Mouse (Mus musculus) gastrocnemius, postnatal 14 days (tissue): Measurements from ENCODE around the gene Bcl2l15. TPM values are rescaled to one million over a fixed set of nuclear protein-coding genes. Genes with fewer than 3 reads are reported as not detected.
"Not testable (repeated sequence)": the region's sequence is repeated elsewhere in the genome, so short reads cannot be mapped to it uniquely, and the experiment has no call there.

Experiments used
- DNase-seq: peaks from one replicate; pipeline ENCODE4 v3.0.0; 2021; ENCODE audit warnings: mixed read lengths
- intact Hi-C: fragments of 180-260 bp; cut with DNase I; formaldehyde crosslinking; loops from one replicate; pipeline ENCODE4 v1.15.1; 2025; ENCODE audit warnings: low total_unique reads
- total RNA-seq, 2 experiments: library from RNA; stranded (reverse); gene quantifications; 2 replicates each; pipeline ENCODE4 v1.2.3; 2021

Gene Bcl2l15
- total RNA-seq, 2 experiments from 2014 or later = 0.33 TPM; not detected in 1

- DNase-seq = no peak
- intact Hi-C loops = no loop called here
Observed at GRCm38 (mm10) chr3:103829036-103829435, 3.4 kb upstream of the Bcl2l15 start.

- DNase-seq, intact Hi-C loops: not testable (repeated sequence)
Observed at GRCm38 (mm10) chr3:103830681-103831080, 1.7 kb upstream of the Bcl2l15 start.

GRCm38 (mm10) chr3:103831146-103831545, 1.3 kb upstream of the Bcl2l15 start:
- intact Hi-C loops = no loop called here

DNA sequence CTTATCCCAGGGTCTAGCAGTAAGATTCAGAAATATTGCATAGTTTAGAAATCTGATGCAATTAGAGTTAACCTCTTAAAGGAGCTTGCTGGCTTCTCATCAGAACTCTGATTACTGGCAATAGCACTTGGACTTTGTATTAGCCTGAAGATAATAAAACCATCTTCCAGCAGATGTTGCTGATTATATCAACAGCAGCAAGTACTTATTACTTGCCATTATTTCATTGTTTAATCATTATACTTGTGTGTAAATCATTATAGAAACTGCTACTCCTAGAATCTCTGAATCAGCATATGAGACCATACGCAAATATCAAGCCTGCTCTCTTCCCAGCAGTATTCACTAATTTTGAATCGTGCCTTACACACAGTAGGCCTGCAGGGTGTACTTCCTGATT, 1.6 kb downstream of the Bcl2l15 start:
- intact Hi-C loops = no loop called here
- DNase-seq = no peak

More at GRCm38 (mm10) chr3:103831146-103831545, 1.3 kb upstream of the Bcl2l15 start:
- no peak for DNase-seq

DNA sequence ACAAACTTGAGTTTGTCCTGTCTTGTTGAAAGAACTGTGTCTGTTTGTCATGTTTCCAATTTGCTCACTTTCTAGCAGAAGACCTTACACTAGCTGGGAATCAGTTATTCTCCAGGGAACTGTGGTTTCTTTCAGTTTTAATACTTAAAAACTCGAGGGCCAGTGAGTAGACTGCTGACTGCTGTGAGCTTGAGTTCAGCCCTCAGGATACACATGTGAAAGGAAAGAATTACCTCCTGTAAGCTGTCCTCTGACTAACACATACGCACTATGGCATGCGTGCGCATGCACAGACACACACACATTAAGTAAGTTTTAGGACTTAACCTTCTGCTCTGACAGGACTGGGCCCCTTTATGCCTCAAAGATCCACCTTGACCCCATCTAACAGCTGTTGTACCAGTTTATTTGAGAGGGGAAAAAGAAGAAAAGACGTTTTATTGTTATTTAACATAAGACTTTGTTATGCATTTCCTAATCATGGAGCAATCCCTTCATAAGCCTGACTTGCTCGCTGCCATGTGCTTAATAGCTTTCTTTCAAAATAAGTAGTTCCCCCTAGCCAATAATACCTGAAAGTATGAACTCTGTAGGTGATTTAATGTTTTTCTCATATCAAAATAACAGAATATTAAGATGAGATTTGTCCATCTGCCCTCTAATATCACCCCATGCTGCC, 3.0 kb downstream of the Bcl2l15 start:
- no peak for DNase-seq

DNA sequence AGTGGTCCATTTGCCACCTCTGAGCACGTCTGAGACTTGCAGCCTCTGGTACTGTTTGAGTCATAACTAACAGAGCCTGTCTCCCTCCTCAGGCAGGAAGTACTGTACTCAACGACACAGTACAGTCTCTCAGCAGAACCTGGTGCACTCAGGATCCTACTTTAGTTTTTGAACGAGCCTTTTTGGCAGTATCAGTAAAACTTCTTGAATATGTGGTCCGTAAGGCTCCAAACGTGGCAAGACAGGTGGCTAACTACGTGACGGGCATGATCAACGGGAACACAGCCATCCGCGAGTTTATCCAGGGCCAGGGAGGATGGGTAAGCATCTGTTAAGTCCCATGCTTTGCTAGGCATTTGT, 3.5 kb downstream of the Bcl2l15 start:
- DNase-seq = no peak
- intact Hi-C loops = no loop called here

More for the DNA sequence above, 3.0 kb downstream of the Bcl2l15 start:
- intact Hi-C loops = no loop called here

- DNase-seq = no peak
- intact Hi-C loops = no loop called here
Observed at GRCm38 (mm10) chr3:103836453-103836852, 4.1 kb downstream of the Bcl2l15 start.

DNA sequence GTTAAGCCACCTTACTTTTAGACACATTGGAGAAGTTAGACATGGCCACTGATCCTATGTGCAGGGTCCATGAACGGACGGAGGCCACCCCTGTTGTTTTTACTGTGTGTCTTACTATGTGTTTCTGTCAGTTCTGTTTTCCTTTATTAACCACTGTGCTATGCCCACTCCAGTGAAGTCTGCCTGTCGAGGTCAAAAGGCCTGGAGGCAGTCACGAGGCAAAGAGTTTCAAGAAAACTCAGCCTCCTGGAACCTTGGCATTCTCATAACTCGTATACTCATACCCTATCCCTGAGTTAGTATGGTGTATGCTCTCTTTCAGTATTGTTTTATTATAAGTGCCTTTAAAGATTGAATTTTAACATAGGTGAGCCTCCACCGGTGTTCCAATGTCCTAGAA, 7.3 kb downstream of the Bcl2l15 start:
- intact Hi-C loops = no loop called here

GRCm38 (mm10) chr3:103840195-103840594, 7.8 kb downstream of the Bcl2l15 start:
- intact Hi-C loops, DNase-seq: not testable (repeated sequence)

More for the DNA sequence above, 7.3 kb downstream of the Bcl2l15 start:
- no peak for DNase-seq

DNA sequence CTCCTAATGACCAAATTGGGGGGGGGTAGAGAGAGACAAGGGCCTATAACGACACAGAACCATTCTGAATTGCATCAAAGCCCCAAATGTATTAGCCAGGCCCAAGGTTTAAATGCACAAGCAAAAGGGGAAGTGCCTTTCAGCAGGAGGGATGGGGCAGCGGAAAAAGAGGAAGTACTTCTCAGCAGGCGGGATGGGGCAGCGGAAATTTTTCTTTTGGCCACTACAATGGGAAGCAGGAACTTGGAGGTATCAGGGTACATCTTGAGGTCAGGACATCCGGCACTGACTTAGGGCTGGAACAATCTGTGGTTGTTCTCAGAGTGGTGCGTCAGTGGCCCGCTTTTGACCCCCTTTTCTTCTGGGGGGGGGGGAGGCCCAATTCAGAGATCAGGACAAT, 8.5 kb downstream of the Bcl2l15 start:
- intact Hi-C loops = not testable (repeated sequence)

GRCm38 (mm10) chr3:103850644-103851363, 18.4 kb downstream of the Bcl2l15 start:
- intact Hi-C loops = no loop called here
- DNase-seq = no peak

More for the DNA sequence above, 8.5 kb downstream of the Bcl2l15 start:
- DNase-seq = not testable (repeated sequence)

DNA sequence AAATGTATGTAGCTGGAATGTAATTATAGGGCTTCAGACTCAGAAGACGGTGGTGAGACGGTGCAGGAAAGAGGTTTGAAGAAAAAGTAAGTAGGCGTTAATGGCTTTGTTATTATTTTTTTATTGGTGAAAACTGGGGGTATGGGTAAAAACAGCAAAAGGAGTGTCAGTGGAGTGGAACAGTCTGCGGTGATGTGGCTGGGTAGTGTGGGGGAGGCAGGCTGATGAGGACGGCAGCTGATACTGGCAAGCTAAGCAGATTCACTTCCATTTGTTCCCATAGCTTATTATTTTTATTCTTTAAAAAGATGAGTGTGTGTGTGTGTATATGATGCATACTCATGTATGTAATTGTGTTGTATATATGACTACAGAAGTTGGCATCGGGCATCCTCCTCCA, 19.1 kb downstream of the Bcl2l15 start:
- intact Hi-C loops = no loop called here
- no peak for DNase-seq

- intact Hi-C loops = no loop called here
- no peak for DNase-seq
Observed at GRCm38 (mm10) chr3:103851882-103852281, 19.5 kb downstream of the Bcl2l15 start.

DNA sequence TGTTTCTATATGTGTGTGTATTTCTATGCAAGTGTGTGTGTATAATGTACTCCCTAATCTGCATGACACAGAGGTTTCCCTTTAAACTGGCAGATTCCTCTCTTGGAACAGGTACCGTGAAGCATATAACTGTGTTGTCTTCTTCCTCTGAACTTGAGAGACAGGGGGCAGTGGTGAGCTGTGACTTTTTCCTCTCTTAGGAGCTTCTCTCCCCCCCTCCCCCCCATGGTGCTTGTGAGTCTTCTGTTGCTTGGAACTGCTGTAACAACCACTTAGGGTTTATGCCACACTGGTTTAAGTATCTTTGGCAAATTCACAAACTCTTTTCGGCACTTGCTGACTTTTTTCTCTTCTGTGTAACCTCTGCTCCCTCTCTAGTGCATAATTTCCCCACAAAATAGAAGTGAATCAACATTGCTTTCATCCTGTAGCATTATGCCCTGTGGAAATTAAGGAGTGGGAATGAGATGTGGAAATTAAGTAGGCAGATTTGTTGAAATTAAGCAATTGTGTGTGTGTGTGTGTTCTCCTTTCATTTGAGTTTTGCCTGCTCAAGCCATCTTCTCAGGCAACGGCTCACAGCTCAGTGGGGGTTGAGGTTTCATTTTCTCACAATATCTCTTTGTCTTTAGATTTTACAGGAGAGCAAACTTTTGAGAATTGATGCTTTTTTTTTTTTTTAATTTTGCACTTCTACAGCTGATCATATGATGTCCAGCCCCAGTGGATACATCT, 20.3 kb downstream of the Bcl2l15 start:
- intact Hi-C loops = no loop called here
- peak; percentile 19 for DNase-seq

DNA sequence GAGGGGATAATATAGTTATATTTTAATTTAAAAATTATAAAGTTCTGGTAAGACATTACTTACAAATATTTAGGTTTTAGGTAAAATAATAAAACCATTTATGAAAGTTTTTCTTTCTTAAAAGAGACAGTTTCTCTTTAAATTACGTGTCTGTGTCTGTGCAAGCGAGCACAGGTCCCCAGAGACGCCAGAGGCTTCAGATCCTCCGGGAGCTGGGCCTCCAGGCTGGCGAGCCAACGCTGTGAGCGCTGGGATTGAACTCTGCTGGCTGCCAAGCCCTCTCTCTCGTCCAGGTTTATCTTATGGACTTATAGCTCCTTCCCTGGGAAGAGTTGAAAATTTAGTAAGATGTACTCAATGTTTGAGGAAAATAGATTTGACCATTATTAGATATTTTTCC, 21.4 kb downstream of the Bcl2l15 start:
- intact Hi-C loops = no loop called here
- no peak for DNase-seq

DNA sequence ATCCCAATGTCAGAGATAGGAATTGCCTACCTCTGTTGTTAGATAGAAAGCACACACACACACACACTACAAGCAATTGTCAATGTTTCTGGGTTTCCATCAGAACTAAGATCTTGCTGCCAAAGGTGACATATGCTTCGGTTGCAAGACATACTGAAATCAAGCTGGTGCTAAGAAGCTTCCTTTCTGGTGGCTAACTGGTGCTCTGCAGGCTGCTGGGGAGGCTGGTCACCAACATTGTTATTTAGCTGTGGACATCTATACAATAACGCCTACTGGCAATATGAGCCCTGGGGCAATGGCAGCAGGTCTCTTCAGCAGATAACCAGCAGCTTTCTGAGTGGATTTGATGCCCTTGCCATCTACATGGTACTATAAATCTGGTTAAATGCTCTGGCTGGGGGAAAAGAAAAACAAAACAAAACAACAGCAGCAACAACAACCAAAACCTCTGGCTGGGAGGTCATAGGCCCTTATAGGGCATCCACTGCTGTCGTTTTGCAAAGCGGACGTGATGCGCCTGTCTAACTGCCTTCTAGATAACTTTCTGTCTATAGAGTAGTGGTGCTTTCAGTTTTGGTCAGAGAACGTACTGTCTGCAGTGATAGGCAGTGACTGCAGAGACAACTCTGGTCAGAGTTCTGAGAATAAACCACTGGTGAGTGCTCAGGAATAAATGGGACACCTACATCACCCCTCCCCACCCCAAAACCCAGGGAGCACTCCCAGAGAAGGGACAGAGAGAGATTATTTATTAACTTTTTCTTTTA, 24.8 kb downstream of the Bcl2l15 start:
- no peak for DNase-seq
- intact Hi-C loops = no loop called here

DNA sequence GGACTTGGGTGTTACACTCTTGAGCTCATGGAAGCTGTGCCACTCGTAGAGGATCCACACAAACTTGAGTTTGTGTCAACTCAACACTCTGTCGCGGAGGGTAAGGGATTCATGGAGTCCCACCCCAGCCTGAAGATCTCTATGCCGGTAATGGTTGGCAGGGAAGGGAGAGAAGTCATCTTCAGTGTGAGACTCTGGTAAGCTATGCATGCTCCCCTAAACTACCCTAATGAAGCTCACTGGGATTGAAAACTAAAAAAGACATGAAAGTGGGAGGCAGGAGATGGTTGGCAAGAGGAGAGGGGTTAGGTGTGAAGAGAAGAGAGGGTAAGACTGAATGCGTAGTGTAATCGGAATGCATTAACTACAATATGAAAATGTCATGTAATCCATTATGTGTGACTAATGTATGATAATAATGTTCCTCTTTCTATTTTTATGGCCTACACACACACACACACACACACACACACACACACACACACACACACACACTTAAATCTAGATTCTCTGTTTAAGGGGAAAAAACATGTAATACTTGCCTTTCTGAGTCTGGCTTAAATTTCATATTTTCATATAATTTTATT, 25.7 kb downstream of the Bcl2l15 start:
- no peak for DNase-seq

GRCm38 (mm10) chr3:103858881-103859801, 26.7 kb downstream of the Bcl2l15 start, which contains the start of gene Ptpn22:
Gene Ptpn22, plus strand, starts transcription at chr3:103859795.
- DNase-seq = no peak
- intact Hi-C loops = no loop called here

More for the DNA sequence above, 25.7 kb downstream of the Bcl2l15 start:
- intact Hi-C loops = no loop called here
